Mouse (Mus musculus) gastrocnemius, adult 18-20 months (tissue): Measurements from ENCODE around the gene Ift43. TPM values are rescaled to one million over a fixed set of nuclear protein-coding genes. Genes with fewer than 3 reads are reported as not detected.

Experiments used
- DNase-seq: peaks from one replicate; pipeline ENCODE4 v3.0.0; 2021; ENCODE audit warnings: low spot score
- total RNA-seq, 2 experiments: library from RNA; stranded (reverse); gene quantifications; 2 replicates each; pipeline ENCODE4 v1.2.3; 2021

The Ift43 gene
- total RNA-seq, 2 experiments from 2014 or later, result 10.5 to 12.7 TPM

DNA sequence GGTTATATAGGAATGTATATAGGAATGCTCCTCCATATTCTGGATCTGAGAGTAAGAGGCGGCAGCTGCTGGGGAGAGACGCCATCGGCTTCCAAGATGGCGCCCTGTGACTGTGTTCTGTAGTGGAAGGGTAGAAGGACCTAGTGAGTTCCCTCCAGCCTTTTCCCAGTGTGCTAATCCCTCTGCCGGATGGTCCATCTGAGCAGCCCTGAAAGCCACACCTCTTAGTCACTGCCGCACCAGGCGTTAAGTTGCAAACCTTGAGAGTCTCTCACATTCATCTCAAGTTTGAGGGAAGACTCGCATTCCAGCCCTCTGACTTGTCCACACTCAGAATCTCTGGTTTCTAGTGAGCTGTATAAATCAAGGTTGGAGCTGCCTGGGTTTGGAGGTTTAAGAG, 46.7 kb downstream of the Ift43 start:
- DNase-seq, result no peak

DNA sequence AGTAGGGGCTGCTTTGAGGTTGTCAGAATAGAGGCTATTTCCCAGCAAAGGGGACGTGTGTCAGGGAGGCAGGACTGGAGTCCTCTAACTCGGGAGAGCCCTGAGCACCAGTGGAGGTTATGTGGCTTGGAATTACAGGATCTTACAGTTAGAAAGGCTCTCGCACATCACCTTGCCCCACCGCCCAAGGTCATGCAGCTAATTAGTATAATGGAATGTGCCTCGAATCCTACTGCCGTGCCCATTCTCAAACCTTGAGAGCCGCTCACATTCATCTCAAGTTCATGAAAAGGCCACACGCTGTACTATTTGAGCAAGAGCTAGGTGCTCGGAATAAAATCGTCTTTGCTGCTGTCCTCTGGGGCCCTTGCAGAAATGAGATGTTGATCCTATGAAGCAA, 47.4 kb downstream of the Ift43 start:
- DNase-seq, result no peak

DNA sequence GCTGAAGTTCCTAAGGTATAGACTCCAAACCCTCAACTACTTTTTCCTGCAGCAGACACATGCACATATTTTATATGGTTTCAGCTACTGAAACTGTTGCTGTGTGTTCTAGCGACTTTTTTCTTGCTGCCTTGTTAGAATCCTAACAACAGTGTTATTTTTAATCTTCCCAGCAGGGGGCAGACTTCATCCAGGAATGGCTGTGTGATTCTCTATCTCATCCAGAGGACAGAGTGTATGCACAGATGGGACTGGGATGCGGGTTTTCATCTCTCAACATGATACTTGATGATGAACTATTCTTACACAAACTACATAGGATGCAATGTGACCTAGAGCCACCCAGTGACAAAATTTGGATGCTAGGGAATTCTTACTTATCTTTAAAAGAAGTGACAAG, 50.5 kb downstream of the Ift43 start:
- peak; percentile 78 for DNase-seq

GRCm38 (mm10) chr12:86135691-86136090, 53.4 kb downstream of the Ift43 start:
- no peak for DNase-seq

- no peak for DNase-seq
These were observed 56.4 kb downstream of the Ift43 start for GRCm38 (mm10) chr12:86138696-86139095.

DNA sequence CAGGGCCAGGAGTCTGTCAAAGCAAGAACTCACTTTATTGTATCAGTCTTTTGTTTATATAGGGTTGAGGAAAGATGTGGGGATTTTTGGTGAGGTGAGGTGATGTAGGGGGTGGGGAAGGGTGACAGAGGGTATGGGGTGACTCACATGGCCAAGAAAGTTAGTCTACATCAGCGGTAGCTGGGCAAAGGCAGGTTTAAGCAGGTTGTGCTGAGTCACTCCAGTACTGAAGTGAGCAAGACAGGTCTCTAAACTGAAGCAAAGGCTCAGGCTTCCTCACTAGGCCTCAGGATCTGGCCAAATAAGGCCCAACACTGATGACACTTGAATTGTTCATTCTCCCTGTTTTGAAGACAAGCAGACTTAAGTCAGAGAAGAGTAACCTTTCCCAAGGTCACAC, 60.0 kb downstream of the Ift43 start:
- no peak for DNase-seq

- DNase-seq, result no peak
These were observed 63.9 kb downstream of the Ift43 start for GRCm38 (mm10) chr12:86146246-86146645.

- DNase-seq, result no peak
These were observed 65.9 kb downstream of the Ift43 start for GRCm38 (mm10) chr12:86148271-86148670.

DNA sequence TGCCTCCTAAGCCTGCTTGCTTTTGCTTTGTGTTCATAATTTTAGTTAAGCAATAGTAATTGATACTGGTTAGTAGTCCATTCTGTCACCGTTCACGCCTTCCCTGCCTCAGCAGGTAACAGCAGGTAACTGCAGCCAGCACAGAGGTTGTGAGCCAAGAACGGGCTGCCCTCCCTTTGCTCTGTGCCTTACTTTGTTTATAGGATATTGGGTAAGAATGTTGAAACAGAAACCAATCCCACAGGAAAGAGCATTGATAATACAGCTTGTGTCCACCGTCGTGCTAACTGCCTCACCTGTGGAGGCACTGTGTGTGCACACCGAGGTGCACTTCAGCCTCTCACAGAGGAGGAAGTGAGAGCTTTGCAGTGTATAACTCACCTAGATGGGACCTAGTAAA, 66.7 kb downstream of the Ift43 start:
- no peak for DNase-seq

DNA sequence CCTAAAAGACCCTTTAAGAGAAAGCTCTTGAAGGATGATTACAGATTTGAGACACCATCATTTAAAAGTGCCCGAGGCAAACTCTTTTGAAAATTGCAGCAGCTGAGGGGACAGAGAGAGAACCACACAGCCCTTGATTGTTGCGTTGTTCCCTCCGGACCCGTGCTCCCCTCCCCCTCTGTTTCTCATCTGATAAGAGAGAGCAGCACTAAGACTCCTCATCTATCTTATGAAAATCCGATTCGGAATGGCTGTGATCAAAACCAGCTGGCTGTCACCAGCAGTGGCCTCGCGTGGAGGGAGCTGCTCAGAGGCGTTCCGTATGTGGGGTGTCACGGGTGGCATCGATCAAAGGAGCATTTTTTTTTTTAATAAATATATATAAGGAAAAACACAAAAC, 69.6 kb downstream of the Ift43 start:
- DNase-seq, result no peak

- no peak for DNase-seq
These were observed 71.0 kb downstream of the Ift43 start for GRCm38 (mm10) chr12:86153213-86153957.

- DNase-seq, result no peak
These were observed 72.8 kb downstream of the Ift43 start for GRCm38 (mm10) chr12:86155176-86155575.

- no peak for DNase-seq
These were observed 74.8 kb downstream of the Ift43 start for GRCm38 (mm10) chr12:86157166-86157565.

DNA sequence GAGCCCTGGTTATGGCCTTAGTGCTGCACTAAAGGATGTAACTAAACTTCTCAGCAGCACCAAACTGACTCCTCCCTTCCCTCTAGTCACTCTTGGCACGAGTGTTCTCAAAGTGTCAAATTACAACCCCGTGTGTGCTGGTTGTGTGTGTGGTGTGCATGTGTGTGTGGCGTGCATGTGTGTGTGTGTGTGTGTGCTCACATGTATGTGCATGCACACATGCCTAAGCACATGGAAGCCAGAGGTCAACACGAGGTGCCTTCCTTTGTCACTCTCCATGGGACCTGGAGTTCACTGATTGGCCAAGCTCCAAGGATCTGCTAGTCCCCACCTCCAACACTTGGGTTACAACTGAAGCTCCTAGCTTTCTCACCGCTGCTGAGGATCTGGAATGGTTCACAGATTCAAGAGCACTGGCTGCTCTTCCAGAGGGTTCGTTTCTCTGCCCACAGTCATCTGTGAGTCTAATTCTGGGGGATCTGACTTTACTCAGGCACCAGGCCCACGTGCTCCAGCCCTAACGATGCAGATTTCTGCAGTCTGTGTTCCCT, 75.6 kb downstream of the Ift43 start:
- DNase-seq, result peak; percentile 40

- DNase-seq, result peak; percentile 68
These were observed 76.5 kb downstream of the Ift43 start for GRCm38 (mm10) chr12:86158689-86159483.

- no peak for DNase-seq
These were observed 79.1 kb downstream of the Ift43 start for GRCm38 (mm10) chr12:86161436-86161835.

GRCm38 (mm10) chr12:86161942-86162341, 79.6 kb downstream of the Ift43 start:
- no peak for DNase-seq

- DNase-seq, result no peak
These were observed 80.8 kb downstream of the Ift43 start for GRCm38 (mm10) chr12:86162890-86163816.

GRCm38 (mm10) chr12:86166244-86166643, 83.9 kb downstream of the Ift43 start:
- DNase-seq, result no peak

- peak; percentile 56 for DNase-seq
These were observed 84.7 kb downstream of the Ift43 start for GRCm38 (mm10) chr12:86167075-86167474.

DNA sequence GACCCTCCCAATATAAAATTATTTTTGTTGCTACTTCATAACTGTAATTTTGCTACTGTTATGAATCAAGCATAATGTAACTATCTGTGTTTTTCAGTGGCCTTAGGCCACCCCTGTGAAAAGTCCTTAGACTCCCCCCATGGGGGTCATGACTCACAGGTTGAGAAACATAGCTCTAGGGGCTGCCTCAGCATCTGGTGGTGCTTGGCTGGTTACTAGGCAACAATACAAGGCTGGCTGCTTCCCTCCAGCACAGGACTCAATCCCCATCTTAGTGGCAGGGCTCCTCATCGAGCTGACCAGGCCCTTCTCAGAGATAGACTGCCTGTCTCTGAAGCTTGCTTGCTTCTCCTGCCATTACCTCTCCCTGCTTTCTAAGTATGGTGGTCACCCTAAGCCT, 86.4 kb downstream of the Ift43 start:
- peak; percentile 28 for DNase-seq
